Mouse (Mus musculus): ENCODE measurements around the gene Olfr933.

GRCm38 (mm10) chr9:39023277-39023676, 51.2 kb downstream of the Olfr933 start, which contains the start of gene Olfr146:
- no peak for TF ChIP-seq CTCF (IDR thresholded peaks at IDR 0.05; ENCODE audit: low read depth, low read length)
- TF ChIP-seq POLR2A (IDR thresholded peaks at IDR 0.05; ENCODE audit: extremely low read depth, insufficient read depth, low read length), result no peak
